Mouse (Mus musculus) c-Kit-negative CD71-positive TER-119-positive erythroid progenitor cells, embryonic 14.5 days (primary cell): ENCODE results near the gene Pacs1.
"Not testable (repeated sequence)": the region's sequence is repeated elsewhere in the genome, so short reads cannot be mapped to it uniquely, and the experiment has no call there.

Experiments used
- DNase-seq: peaks from one replicate; pipeline ENCODE4 v3.0.0-alpha.2; 2013; ENCODE audit warnings: low read depth, low spot score

Gene Pacs1

GRCm38 (mm10) chr19:5268017-5268416 is 4.9 kb downstream of the Pacs1 start:
- no peak for DNase-seq

GRCm38 (mm10) chr19:5267015-5267414 is 5.9 kb downstream of the Pacs1 start:
- peak; percentile 52 for DNase-seq

DNA sequence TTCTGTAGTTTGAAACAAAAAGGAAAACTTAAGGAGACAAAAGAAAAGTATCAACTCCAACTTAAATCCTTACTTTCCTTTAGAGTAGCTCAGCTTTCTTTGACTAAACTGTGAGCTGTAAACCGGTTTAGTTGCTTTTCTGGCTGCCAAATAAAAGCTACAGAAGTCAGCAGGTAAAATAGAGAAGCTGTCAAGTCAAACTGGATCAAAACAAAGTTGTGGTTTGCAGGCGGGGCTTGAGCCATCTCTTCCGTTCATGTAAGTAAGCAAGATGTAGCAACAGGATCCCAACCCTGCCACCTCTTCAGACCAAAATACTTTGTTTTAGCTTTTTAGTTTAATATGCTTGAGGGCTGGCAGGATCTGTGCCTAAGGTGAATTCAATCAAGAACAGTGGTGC is 15.8 kb downstream of the Pacs1 start:
- no peak for DNase-seq

DNA sequence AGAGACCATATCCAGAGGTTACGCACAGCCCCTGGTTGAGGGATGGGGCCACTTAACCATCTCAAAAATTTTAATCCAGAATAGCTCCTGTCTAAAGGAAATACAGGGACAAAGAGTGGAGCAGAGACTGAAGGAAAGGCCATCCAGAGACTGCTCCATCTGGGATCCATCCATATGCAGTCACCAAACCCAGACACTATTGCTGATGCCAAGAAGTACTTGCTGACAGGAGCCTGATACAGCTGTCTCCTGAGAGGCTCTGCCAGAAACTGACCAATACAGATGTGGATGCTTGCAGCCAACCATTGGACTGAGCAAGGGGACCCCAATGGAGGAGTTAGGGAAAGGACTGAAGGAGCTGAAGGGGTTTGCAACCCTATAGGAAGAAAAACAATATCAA is 35.9 kb downstream of the Pacs1 start:
- not testable (repeated sequence) for DNase-seq

GRCm38 (mm10) chr19:5232696-5233095 is 40.2 kb downstream of the Pacs1 start:
- DNase-seq: no peak

GRCm38 (mm10) chr19:5230110-5230509 is 42.8 kb downstream of the Pacs1 start:
- DNase-seq: no peak

DNA sequence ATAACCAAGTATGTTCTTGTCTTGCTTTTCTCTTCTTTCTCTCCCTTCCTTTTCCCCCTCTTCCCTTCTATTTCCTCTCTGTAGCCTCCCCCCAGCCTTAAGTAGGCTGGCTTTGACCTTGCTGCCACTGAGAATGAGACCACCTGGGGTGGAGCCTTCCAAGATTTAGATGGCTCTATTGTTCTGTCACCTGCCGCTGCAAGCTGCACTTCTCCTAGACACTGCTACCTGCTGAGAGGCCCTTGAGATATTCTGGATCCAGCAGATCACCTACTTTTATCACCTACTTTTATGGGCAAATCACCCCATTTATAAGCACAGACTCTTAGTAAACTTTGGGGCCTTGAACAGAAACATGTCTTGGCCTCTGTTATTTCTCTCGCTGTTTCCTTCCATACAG is 48.3 kb downstream of the Pacs1 start:
- no peak for DNase-seq

DNA sequence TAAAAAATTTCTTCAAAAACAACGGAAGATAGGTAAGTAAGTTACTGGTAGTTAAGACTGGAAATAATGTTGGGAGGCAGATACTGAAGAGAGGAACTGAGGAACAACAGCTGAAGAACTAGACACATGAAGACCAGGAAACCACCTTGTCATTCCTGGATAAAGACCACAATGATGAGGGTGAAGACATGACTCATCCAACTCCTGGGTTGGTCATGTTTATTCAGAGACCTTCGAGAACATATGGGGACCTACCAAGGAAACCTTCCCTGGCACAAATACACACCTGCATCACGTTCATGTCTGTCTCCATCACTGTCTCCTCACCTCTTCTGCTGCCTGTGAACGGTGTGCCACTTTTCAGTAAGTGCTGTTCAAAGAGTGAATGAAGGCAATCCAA is 48.8 kb downstream of the Pacs1 start:
- DNase-seq: no peak

DNA sequence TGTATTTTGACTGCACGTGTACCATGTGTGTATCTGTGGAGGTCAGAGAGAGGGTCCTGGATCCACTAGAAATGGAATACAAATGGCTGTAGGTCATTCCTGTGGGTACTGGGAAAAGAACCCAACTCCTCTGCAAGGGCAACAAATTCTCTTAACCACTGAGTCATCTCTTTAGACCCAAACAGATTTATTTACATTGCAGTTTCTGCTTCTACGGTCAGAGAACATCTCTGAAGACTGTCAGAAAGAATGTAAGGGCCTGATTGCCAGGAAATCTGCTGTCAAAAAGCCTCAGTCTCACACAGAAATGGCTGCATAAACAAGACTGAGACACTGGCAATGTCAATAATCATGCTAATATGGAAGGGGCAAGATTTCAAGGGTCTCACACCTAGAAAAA is 51.0 kb downstream of the Pacs1 start:
- no peak for DNase-seq

- DNase-seq: not testable (repeated sequence)
These were observed 51.6 kb downstream of the Pacs1 start for GRCm38 (mm10) chr19:5221219-5221723.

DNA sequence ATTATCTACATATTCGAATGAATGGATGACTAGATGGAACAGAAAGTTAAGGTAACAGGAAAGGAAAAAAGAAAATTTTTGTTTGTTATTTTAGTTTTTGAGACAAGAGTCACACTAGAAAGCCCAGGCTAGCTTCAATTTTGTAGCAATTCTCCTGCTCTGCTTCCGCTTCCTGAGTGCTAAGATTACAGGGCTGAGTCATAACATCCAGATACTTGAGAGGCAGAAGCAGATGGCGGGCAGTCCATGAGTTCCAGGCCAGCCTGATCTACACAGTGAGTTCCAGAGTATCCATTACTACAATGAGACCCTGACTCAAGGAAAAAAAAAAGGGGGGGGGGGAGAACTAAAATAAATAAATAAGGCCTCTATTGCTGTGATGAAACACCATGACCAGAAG is 52.5 kb downstream of the Pacs1 start:
- no peak for DNase-seq

GRCm38 (mm10) chr19:5201691-5202090 is 71.2 kb downstream of the Pacs1 start:
- no peak for DNase-seq

- DNase-seq: not testable (repeated sequence)
These were observed 72.3 kb downstream of the Pacs1 start for GRCm38 (mm10) chr19:5200617-5201016.

GRCm38 (mm10) chr19:5198553-5198952 is 74.4 kb downstream of the Pacs1 start:
- DNase-seq: no peak

- DNase-seq: peak; percentile 33
These were observed 77.4 kb downstream of the Pacs1 start for GRCm38 (mm10) chr19:5195417-5196035.

GRCm38 (mm10) chr19:5192397-5192796 is 80.5 kb downstream of the Pacs1 start:
- no peak for DNase-seq

DNA sequence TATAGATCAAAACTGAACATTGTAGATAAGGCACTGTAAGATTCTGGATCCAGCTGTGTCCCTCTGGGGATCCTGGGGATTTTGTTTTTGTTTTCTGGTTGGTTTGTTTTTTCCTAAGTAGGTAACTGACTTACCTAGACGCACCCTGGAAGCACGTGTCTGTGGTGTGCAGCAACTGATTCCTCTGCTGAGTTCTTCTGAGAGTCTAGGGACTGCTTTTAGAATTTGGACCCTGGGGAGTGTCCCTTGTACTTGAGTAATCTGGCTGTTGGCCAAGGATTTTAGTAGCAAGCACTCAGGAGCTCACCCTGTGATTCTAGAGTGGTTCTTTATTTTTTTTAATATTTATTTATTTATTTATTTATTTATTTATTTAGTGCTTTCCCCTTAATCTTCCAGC is 85.5 kb downstream of the Pacs1 start:
- DNase-seq: no peak

DNA sequence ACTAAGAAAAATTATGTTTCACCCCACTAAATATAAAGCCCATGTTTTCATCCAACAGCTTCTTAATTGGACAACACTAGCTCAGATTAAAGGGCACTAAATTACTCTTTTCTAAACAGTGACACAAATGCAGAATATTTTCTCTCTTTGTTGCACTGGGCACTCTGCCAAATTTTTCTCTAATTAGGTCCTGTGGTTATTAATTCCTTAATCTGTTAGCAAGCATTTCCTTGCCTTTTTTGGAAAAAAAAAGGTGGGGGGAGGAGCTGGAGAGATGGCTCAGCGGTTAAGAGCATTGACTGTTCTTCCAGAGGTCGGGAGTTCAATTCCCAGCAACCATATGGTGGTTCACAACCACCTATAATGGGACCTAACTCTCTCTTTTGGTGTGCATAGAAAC is 91.0 kb downstream of the Pacs1 start:
- no peak for DNase-seq

GRCm38 (mm10) chr19:5178631-5179030 is 94.3 kb downstream of the Pacs1 start:
- DNase-seq: no peak

GRCm38 (mm10) chr19:5170430-5170829 is 102.5 kb downstream of the Pacs1 start:
- DNase-seq: no peak

DNA sequence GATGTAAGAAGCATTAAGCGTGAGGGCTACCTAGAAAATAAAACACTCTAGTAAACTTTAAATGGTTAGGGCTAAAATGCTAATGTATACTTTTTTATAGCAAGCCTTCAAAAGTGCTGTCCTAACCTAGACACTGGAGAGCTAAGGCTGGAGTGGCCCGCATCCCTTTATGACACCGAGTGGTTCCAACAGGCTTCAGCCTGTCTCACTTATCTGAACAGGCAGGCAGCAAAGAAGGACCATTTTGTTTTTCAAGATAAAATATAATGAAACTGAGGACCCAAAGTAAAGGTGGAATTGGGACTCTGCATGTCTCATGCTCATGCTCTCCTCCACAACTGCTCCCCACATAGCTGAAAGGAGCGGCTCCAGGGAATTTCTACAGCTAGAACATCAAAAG is 105.4 kb downstream of the Pacs1 start:
- no peak for DNase-seq

DNA sequence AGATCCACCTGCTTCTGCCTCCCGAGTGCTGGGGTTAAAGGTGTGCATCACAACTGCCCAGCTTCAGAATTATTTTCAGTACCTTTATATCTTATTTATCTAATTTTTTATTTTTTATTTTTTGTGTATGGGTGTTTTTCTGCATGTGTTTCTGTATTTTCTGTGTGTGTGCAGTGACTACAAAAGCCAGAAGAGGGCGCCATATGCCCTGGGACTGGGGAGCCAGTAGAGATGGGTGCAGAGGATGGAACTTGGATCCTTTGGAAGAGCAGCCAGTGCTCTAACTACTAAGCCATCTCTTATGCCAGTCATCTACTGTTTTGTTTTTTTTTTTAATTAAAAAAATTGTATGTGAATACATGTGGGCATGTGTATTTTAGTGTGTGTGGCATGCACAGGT is 108.5 kb downstream of the Pacs1 start:
- DNase-seq: peak; percentile 26

GRCm38 (mm10) chr19:5161913-5162312 is 111.0 kb downstream of the Pacs1 start:
- no peak for DNase-seq

GRCm38 (mm10) chr19:5152261-5152660 is 120.7 kb downstream of the Pacs1 start:
- no peak for DNase-seq
